20 mouse cellular contexts compared by ENCODE assay signal in genomic region chr12:113330266-113330665, GRCm38 (mm10).
"Had no signal": no experiment of that assay in that cellular context is flagged by ENCODE, and none has a peak within 500 bp of the region (broad histone marks: within the 10 kb centered on the region; RNA-seq: fewer than 3 reads in every experiment).

No protein-coding gene starts in this region.

- DNase-seq: liver, embryonic 13.5 days; liver, postnatal 0 days; lung, adult 2 months; lung, postnatal 14 days; lung, postnatal 36 days; right cerebral cortex, postnatal 14 days; thymus, adult 2 months; thymus, postnatal 25 days; thymus, postnatal 4 days had no signal

- H3K9ac ChIP-seq: liver, embryonic 13.5 days; liver, embryonic 15.5 days; liver, postnatal 0 days; lung, embryonic 15.5 days; midbrain, embryonic 13.5 days; midbrain, embryonic 15.5 days; neural tube, embryonic 12.5 days; stomach, embryonic 15.5 days had no signal

- H3K9me3 ChIP-seq: liver, embryonic 13.5 days; liver, embryonic 15.5 days; lung, embryonic 15.5 days; megakaryocyte, embryonic 14.5 days; midbrain, embryonic 13.5 days; midbrain, embryonic 15.5 days; neural tube, embryonic 12.5 days; stomach, embryonic 15.5 days had no signal

- H3K4me2 ChIP-seq: liver, embryonic 13.5 days; liver, embryonic 15.5 days; lung, embryonic 15.5 days; midbrain, embryonic 11.5 days; midbrain, embryonic 13.5 days; midbrain, embryonic 15.5 days; neural tube, embryonic 12.5 days; stomach, embryonic 15.5 days had no signal

- ATAC-seq: liver, postnatal 0 days; lung, postnatal 0 days; midbrain, embryonic 13.5 days; midbrain, embryonic 15.5 days had no signal

- H3K36me3 ChIP-seq: liver, embryonic 13.5 days; liver, embryonic 15.5 days; lung, embryonic 15.5 days; midbrain, embryonic 13.5 days; midbrain, embryonic 15.5 days; neural tube, embryonic 12.5 days; stomach, embryonic 15.5 days had no signal

- H3K4me3 ChIP-seq: liver, embryonic 13.5 days; liver, embryonic 15.5 days; lung, embryonic 15.5 days; megakaryocyte, embryonic 14.5 days; midbrain, embryonic 13.5 days; midbrain, embryonic 15.5 days; neural tube, embryonic 12.5 days; stomach, embryonic 15.5 days had no signal

- H3K27me3 ChIP-seq: liver, embryonic 13.5 days; liver, embryonic 15.5 days; lung, embryonic 15.5 days; midbrain, embryonic 13.5 days; midbrain, embryonic 15.5 days; neural tube, embryonic 12.5 days; stomach, embryonic 15.5 days had no signal

- H3K27ac ChIP-seq: liver, embryonic 13.5 days; liver, embryonic 15.5 days; lung, embryonic 15.5 days; macrophage; midbrain, embryonic 13.5 days; midbrain, embryonic 15.5 days; neural tube, embryonic 12.5 days; stomach, embryonic 15.5 days; stomach, postnatal 0 days had no signal

- H3K4me1 ChIP-seq: liver, embryonic 13.5 days; liver, embryonic 15.5 days; megakaryocyte, embryonic 14.5 days; midbrain, embryonic 13.5 days; midbrain, embryonic 15.5 days; neural tube, embryonic 12.5 days; stomach, embryonic 15.5 days had no signal
